Mouse (Mus musculus) embryo, embryonic 10.5 days (tissue): ENCODE measurements at regions not wholly inside any gene's neighbourhood (a gene's known extent, or its start where the extent isn't known, plus 50 kb on each side); places are given as distances from the start of the nearest gene placed in this dataset.
A peak's percentile ranks its signal among the peaks of the same experiment; 100 is the strongest.

Experiments used
- DNase-seq: peaks from one replicate; pipeline ENCODE4 v3.0.0-alpha.2; 2015; ENCODE audit warnings: low spot score

DNA sequence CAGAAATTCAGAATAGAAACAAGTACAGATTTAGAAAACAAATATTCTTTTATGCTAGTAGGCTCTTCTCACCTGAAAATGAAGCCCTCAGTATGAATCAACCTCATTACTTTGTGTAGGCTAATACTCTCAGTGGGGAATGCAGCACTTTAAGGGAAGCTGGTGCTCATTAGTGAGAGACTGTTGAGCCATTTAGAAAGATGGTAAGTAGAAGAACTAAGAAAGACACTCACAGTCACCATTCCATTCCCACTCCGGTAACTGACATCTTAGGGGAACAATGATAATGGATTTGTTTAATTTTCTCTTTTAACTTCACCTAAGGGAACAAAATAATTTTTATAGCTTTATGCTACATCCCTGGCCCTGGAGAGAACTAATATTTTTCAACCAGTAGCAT, 648.0 kb upstream of the Nova1 start:
- no peak for DNase-seq

- DNase-seq = no peak
Observed at GRCm38 (mm10) chr12:47465924-47466323, 647.2 kb upstream of the Nova1 start.

- no peak for DNase-seq
Observed at GRCm38 (mm10) chr12:47431669-47432068, 612.9 kb upstream of the Nova1 start.

- DNase-seq = no peak
Observed at GRCm38 (mm10) chr12:47412251-47412650, 593.5 kb upstream of the Nova1 start.

GRCm38 (mm10) chr12:47406563-47406962, 587.8 kb upstream of the Nova1 start:
- no peak for DNase-seq

DNA sequence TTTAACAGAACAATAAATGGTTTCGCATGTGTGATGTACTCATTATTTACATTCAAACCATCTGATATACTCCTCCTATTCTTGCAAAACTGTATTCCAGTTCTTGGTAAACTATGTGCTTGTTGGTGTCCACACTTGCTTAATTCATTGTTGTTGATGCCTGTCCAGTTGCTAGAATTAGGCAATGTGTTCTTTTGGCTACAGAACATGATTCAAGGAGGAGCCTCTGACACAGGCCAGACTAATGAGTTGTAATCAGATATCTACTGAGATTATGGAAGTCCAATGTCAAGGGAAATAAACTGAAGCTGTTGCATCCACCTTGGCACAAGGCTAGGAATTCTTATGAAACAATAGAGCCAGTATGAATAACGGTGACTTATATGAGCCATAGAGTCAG, 587.4 kb upstream of the Nova1 start:
- DNase-seq = no peak

DNA sequence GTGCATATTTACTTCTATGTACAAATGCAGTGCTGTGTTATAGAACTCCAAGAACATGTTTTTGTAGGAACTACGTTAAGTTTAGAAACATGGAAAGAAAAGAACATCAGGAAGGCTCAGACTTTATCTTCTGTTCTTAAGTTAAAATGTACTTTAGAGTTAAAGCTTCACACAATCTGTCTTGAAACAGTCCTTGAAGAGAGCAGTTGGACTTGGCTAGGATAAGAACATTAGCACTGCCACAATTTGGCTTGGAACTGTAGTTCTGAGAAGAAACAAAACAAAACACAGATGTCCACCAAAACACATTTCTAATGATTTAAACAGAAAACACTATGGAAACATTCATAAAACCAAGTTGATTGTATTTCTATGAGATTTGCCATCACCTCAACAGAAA, 564.5 kb upstream of the Nova1 start:
- DNase-seq = no peak

- DNase-seq = no peak
Observed at GRCm38 (mm10) chr12:47353269-47353668, 534.5 kb upstream of the Nova1 start.

GRCm38 (mm10) chr12:47351229-47351628, 532.5 kb upstream of the Nova1 start:
- DNase-seq = no peak

DNA sequence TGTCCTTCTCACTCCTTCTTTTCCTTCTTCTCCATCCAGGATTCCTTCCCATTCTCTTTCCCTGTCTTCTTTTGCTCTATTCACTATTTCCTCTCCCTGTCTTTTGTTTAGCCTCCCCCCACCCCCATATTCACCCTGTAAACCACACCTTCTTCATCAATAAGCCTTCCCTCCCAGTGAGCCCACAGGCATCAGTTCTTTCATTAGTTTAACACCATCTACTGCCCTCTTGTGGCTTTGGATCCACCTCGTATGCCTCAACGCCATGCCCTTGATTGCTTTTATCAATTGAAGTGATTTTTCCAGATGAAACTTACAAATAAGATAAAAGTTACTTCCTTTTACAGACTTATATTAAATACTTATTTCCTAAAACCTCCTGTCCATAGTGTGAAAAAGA, 494.7 kb upstream of the Nova1 start:
- DNase-seq = peak; percentile 72

DNA sequence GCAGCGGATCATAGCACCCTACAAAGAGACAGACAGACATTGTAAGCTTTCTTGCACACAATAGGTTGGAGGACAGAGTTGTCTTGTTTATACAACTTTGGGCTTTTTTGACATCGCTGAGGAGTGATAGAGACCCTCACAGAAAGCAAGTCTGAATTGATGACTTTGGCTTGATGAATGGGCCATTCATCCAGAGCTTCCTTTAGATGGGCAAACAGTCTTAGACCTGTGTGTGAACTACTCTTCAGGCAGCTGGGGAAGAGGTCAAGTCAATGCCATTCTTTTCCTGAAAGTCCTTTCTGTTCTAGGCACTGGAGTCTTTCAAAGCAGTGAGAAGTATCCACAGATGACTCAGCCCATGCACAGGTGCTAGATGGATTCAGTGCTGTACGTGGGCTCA, 457.2 kb upstream of the Nova1 start:
- DNase-seq = peak; percentile 56

- no peak for DNase-seq
Observed at GRCm38 (mm10) chr12:47272309-47272708, 453.6 kb upstream of the Nova1 start.

GRCm38 (mm10) chr12:47264118-47264517, 445.4 kb upstream of the Nova1 start:
- DNase-seq = no peak

- DNase-seq = peak; percentile 18
Observed at GRCm38 (mm10) chr12:47263408-47263807, 444.7 kb upstream of the Nova1 start.

- peak; percentile 41 for DNase-seq
Observed at GRCm38 (mm10) chr12:47252306-47252705, 433.6 kb upstream of the Nova1 start.

GRCm38 (mm10) chr12:47243623-47244514, 425.1 kb upstream of the Nova1 start:
- no peak for DNase-seq

- no peak for DNase-seq
Observed at GRCm38 (mm10) chr12:47220016-47220415, 401.3 kb upstream of the Nova1 start.

GRCm38 (mm10) chr12:47219340-47219739, 400.6 kb upstream of the Nova1 start:
- peak; percentile 16 for DNase-seq

DNA sequence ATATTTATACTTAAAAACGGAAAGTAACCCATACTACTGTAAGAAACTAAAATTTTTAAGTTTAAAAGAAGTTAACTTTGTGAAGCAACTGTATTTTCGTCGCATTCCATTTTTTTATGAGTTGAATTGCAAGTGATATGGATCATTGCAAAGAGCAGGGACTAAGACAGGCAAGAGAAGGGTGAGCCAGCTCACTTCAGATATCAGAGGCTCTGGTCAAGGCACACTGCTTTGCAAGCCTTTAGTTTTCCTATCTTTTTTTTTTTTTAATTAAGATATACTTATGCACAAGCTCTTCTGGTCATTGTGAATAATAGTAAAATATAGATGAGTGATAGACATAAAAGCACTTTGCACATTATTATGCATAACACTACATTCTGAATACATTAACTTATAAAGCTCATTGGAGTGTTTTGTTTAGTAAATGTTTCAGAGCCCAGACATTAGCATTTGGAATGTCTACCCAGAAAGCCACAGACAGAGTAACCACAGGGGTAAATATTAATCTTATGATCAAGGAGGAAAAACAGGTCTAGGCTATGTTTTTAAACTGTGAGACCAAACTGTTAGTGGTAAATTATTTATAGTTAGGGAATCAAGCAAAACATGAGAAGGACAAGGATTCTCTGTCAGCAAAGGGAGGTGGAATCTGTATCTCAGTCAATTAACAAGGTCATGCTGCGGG, 392.8 kb upstream of the Nova1 start:
- DNase-seq = no peak

GRCm38 (mm10) chr12:47202936-47203335, 384.2 kb upstream of the Nova1 start:
- no peak for DNase-seq

- no peak for DNase-seq
Observed at GRCm38 (mm10) chr12:47198609-47199008, 379.9 kb upstream of the Nova1 start.

DNA sequence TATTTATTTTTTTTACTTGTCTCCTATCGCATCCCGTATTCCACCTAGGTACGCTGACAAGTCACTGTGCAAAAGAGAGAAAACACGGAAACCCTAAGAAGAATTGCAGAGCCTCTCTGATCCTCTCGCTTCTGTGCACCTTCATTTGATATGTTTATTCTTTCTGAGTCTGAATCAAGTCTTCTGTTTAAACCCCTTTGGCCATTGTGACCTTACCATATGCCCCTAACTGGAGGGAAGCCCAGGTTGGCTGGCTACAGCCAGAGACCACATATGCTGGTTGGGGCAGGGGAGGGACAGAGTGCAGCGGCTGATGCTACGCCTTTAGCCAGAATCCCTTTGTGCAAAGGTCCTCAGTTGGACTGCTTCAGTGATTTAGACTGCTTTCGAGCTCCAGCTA, 346.0 kb upstream of the Nova1 start:
- peak; percentile 14 for DNase-seq

DNA sequence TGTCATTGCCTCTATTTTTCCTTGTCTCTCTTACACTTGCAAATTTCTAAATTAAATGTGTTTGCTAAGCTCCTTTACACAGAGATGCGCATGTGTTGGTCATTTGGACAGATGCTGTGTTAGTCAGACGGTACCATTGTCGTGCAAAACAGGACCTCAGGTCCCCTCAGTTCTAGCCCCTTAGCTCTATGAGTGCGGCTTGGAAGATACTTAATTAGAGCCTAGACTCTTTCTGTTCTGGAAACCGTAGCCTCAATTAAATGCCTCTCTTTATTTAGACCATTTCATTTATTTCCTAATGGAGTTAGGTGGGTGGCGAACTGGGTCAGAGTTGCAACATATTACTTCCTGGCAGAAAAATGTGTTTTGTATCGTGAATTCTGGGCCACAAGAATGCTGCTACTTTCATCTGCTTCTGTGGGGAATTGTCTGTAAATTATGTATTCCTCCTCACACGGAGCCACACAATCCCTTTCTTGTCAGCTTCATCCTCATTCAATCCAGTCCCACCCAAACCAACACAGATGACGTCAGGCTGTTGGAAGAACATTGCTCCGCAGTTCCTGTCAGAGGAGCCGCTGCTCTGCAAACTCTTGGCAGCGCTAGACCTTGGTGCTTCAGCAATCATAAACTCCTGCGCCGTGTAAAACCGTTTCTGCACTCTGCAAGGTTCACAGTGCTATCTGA, 345.4 kb upstream of the Nova1 start:
- peak; percentile 53 for DNase-seq
